Mouse (Mus musculus) forebrain, embryonic 14.5 days (tissue): ENCODE data around the gene Gimap5. TPM values are rescaled to one million over a fixed set of nuclear protein-coding genes. Genes with fewer than 3 reads are reported as not detected.

Source experiments
- ATAC-seq: fragments of 200-750 bp; cut with Nextera tagmentation; 2 replicates; pipeline ENCODE4 v1.8.0; 2017; ENCODE audit warnings: mild to moderate bottlenecking, moderate library complexity
- DNase-seq: peaks from one replicate; pipeline ENCODE4 v3.0.0-alpha.2; 2015; ENCODE audit warnings: low spot score
- H3K27ac ChIP-seq: fragments of 300-500 bp; sonication (generic); 2 replicates; pipeline ENCODE4 v1.5.1; 2014; ENCODE audit warnings: low read depth, mild to moderate bottlenecking, control low read depth, low read length, moderate library complexity
- H3K27me3 ChIP-seq: fragments of 300-500 bp; sonication (generic); replicated peaks from 2 replicates; pipeline ENCODE4 v1.6.1; 2014; ENCODE audit warnings: low read length, control low read depth, mixed read lengths; ENCODE audit not compliant: control insufficient read depth, insufficient read depth
- H3K36me3 ChIP-seq: fragments of 300-500 bp; sonication (generic); 2 replicates; pipeline ENCODE4 v1.6.1; 2014; ENCODE audit warnings: low read length, control low read depth; ENCODE audit not compliant: control insufficient read depth, insufficient read depth
- H3K4me1 ChIP-seq: fragments of 300-500 bp; sonication (generic); 2 replicates; pipeline ENCODE4 v1.6.1; 2014; ENCODE audit warnings: antibody characterized with exemption, low read length, control low read depth; ENCODE audit not compliant: control insufficient read depth, insufficient read depth
- H3K4me2 ChIP-seq: fragments of 300-500 bp; sonication (generic); 2 replicates; pipeline ENCODE4 v1.6.1; 2014; ENCODE audit warnings: mild to moderate bottlenecking, control low read depth, low read length
- H3K4me3 ChIP-seq: fragments of 300-500 bp; sonication (generic); 2 replicates; pipeline ENCODE4 v1.5.1; 2014; ENCODE audit warnings: low read depth, low read length, control low read depth
- H3K9ac ChIP-seq: fragments of 300-500 bp; sonication (generic); 2 replicates; pipeline ENCODE4 v1.6.1; 2014; ENCODE audit warnings: mild to moderate bottlenecking, low read length, control low read depth, moderate library complexity
- H3K9me3 ChIP-seq: fragments of 300-500 bp; sonication (generic); replicated peaks from 2 replicates; pipeline ENCODE4 v1.6.1; 2016; ENCODE audit warnings: low read length, control low read depth, mixed read lengths; ENCODE audit not compliant: control insufficient read depth
- WGBS: fragments of 180-500 bp; shearing (Covaris S2); extraction: QIAGEN DNeasy Blood & Tissue Kit; methylation state at CpG from one replicate; pipeline ENCODE4 v1.1.7; 2014; 5-methylcytosine and 5-hydroxymethylcytosine counted together
- polyA plus RNA-seq: library from polyadenylated mRNA; unstranded; fragments of >200 nt; fragmentation: Nextera tagmentation; extraction: Ambion mirVana; gene quantifications from 2 replicates; pipeline ENCODE4 v1.2.1, GENCODE M21; 2014

Gimap5 gene
- polyA plus RNA-seq, 1 experiment from 2014 or later = 1.5 TPM

DNA sequence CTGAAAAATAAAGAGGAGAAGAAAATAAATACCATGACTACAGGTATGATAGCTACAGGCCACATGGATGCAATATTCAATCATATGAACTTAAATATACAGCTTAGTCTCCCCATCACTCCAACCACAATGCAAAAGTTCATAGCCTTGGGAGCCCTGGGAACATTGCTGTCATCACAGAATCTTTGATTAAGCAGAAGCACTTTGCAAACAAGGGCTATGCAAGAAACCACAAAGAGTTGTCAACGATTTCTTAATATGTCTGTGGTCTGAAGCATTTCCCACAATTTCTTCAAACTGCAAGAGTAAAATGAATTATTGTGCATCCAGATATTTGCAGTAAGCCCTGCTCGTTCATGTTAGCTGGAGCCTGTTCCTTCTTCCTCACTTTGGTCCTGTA is 8.9 kb upstream of the Gimap5 start:
- H3K9me3 ChIP-seq = no peaks in the 10 kb centered on the region
- no peaks in the 10 kb centered on the region for H3K4me1 ChIP-seq
- H3K27ac ChIP-seq = no peak overlapping the region
- H3K36me3 ChIP-seq = no peaks in the 10 kb centered on the region
- H3K4me2 ChIP-seq = no peak overlapping the region
- 79% methylated on average over 2 of the region's 2 CpGs for WGBS
- no peak for ATAC-seq
- H3K4me3 ChIP-seq = no peak overlapping the region
- no peak for DNase-seq
- no peak overlapping the region for H3K9ac ChIP-seq
- H3K27me3 ChIP-seq = peaks cover 6% of the 10 kb centered on the region

DNA sequence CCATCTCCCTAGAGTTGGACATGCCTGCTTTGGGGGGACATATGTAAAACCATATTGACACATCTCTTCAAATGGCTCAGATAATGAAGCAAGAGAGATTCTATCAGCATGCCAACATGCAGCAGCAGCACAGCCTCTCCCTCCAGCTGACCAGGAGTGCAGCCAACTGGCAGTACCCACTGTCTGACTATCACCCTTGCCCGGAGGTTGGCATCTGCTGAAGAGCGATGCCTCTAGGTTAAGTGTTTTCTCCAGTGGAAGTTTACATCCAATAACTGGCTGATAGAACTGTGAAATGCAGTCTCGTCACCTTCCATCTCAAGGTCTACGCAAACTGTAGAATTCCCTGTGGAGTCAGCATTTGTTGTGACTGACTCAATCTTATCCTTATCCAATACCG is 8.3 kb upstream of the Gimap5 start:
- DNase-seq = no peak

DNA sequence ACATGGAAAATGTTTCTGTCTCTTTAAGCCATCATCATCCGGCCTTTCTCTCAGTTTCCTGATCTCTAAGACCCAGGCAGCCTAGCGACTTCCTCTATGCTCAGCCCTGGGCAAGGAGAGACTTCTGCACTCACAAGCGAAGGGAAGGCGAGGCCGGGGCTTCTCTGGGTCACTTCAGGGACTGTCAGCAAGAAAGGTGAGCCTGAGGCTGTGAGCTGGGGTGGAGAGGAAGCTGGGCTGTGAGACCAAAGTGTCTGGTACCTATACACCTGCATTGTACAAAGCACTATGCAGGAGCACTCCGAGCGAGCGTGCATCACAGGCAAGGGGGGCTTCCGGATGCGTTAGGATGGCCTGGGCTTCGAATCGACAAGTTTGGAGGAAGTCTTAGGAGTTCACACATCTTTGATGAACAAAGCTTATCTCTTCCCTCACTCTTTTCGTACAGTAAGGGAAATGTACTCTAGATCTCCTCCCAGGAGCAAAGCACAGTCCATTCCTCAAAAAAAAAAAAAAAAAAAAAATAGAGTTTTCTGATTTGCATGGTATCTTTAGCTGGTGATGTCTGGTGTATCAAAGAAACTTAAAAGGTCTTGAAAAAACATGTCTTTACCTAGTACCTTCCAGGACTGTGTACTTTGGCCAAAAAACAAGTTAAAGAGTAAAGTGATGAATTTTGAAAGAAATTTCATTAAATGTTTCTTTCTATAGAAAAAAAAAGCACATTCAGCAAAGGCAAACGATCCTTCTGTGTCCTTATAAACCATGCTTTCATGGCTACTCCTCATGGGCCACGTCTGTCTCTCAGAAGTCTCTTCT is 6.8 kb upstream of the Gimap5 start, which contains the start of gene Gimap1:
Gimap1 (plus strand) TSS at position 94 of the 819 bp plus-strand sequence.
- Histone ChIP-seq H3K4me3 (no peak within 1 kb of the TSS), H3K4me2 (no peak within 1 kb of the TSS), H3K4me1 (no peaks in the 10 kb centered on the region), H3K36me3 (no peaks in the 10 kb centered on the region), H3K9ac (no peak within 1 kb of the TSS), H3K9me3 (no peaks in the 10 kb centered on the region), H3K27me3 (peaks cover 21% of the 10 kb centered on the region), H3K27ac (no peak within 1 kb of the TSS)
- ATAC-seq (no peak), DNase-seq (no peak)
- WGBS = 86% methylated on average over 15 of the region's 15 CpGs

More for the DNA sequence above, 8.3 kb upstream of the Gimap5 start:
- no peaks in the 10 kb centered on the region for H3K36me3 ChIP-seq
- H3K9ac ChIP-seq = no peak overlapping the region
- no peak overlapping the region for H3K27ac ChIP-seq
- H3K4me2 ChIP-seq = no peak overlapping the region
- H3K4me3 ChIP-seq = no peak overlapping the region
- no peaks in the 10 kb centered on the region for H3K9me3 ChIP-seq
- no peak for ATAC-seq
- WGBS = 93% methylated on average over 5 of the region's 5 CpGs
- peaks cover 13% of the 10 kb centered on the region for H3K27me3 ChIP-seq
- H3K4me1 ChIP-seq = no peaks in the 10 kb centered on the region

DNA sequence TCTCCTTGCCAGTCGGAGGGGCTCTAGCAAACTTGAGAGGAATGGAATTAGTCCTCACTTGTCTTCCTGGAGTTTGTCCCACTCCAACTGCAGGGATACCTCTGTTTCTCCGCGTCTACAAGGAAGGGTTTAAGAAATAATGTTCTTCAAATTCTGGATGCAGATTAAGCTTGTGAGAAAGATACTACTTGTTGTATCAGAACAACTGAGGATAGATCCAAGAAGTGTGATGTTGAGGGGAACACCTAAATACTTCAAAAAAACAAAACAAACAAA is 6.3 kb upstream of the Gimap5 start:
- WGBS = 91% methylated on average over 3 of the region's 3 CpGs

DNA sequence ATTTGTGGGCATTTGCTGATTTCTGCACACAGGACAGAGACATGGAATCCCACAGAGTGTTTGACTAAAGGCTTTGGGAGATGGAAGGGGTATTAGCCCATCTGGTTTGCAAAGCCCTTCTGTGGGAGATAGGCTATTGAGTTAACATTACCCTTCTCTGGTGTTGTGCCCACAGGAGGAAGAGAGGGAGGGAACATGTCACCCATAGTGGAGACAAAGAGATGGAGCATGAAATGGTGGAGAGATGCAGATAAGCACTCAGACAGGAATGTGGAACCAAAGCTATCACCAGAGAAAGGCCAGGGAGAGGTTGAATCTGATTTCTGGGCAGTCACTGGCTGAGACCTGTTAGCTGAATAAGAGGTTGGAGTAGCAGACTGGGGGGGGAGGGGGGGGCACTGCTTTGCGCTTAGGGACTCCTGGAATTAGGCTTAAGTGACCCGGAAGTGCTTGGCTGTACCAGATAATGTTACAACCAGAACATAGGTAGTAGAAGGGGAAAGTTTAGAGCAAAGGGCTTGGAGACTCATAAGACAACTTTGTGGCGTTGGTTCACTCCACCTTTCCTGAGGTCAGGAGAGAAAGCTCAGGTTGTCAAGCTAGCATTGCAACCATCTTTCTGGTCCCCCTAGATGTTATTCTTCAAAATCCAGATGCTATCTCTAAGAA is 5.4 kb upstream of the Gimap5 start:
- ATAC-seq (no peak), DNase-seq (no peak)
- peaks cover 22% of the 10 kb centered on the region for H3K27me3 ChIP-seq
- no peak overlapping the region for H3K4me3 ChIP-seq
- no peaks in the 10 kb centered on the region for H3K4me1 ChIP-seq
- no peaks in the 10 kb centered on the region for H3K36me3 ChIP-seq
- no peak overlapping the region for H3K4me2 ChIP-seq
- 82% methylated on average over 3 of the region's 3 CpGs for whole genome bisulfite sequencing
- H3K27ac ChIP-seq = no peak overlapping the region
- H3K9ac ChIP-seq = no peak overlapping the region
- H3K9me3 ChIP-seq = no peaks in the 10 kb centered on the region

More for the DNA sequence above, 6.3 kb upstream of the Gimap5 start:
- H3K4me3 ChIP-seq = no peak overlapping the region
- ATAC-seq (no peak), DNase-seq (no peak)
- H3K27me3 ChIP-seq = peaks cover 22% of the 10 kb centered on the region
- no peak overlapping the region for H3K4me2 ChIP-seq
- no peaks in the 10 kb centered on the region for H3K36me3 ChIP-seq
- no peak overlapping the region for H3K9ac ChIP-seq
- H3K9me3 ChIP-seq = no peaks in the 10 kb centered on the region
- no peak overlapping the region for H3K27ac ChIP-seq
- no peaks in the 10 kb centered on the region for H3K4me1 ChIP-seq

DNA sequence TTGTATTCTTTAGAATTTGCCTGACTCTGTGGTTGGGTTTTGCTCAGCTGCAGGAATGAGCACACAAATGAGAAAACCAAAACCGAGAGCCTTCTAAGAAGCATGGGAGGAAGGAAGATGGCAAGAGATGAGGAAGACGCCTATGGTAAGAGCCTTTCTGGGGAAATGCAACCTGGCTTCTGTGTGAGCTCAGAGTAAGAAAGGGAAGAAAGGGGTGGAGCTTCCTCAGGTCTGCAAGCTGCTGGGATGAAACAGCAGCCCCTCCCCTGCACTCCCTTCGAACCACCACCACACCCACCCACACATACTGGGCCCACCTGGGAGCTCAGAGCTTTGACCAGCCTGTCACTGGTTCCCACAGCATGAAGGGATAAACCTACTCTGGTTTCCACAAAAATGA is 4.7 kb upstream of the Gimap5 start:
- no peaks in the 10 kb centered on the region for H3K9me3 ChIP-seq
- no peak overlapping the region for H3K27ac ChIP-seq
- no peaks in the 10 kb centered on the region for H3K36me3 ChIP-seq
- no peak overlapping the region for H3K9ac ChIP-seq
- H3K27me3 ChIP-seq = peaks cover 22% of the 10 kb centered on the region
- ATAC-seq (no peak), DNase-seq (no peak)
- no peak overlapping the region for H3K4me2 ChIP-seq
- no peak overlapping the region for H3K4me3 ChIP-seq
- no peaks in the 10 kb centered on the region for H3K4me1 ChIP-seq
- WGBS = 27% methylated on average over 3 of the region's 3 CpGs

DNA sequence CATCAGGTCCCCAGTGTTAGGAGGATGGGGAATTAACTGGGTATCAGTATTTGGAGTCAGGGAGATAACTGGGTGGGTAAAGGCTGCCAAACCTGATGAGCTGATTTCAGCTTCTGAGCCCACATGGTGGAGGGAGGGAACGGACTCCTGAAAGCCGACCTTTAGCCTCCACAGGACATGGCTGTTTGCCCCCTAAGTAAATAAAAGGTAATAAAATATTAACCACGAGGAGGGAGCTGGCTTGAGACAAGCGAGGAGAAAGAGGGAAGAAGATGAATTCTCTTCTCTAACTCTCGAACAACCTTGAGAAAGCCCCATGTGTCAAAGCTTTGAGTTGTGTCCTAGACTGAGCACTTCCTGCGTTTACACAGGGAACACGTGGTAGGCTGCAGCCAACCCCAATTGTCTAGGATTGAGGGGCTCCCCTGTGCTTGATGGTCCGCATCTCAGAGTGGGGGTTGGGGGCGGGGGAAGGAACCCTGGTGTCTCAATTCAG is 4.2 kb upstream of the Gimap5 start:
- H3K36me3 ChIP-seq = no peaks in the 10 kb centered on the region
- no peak overlapping the region for H3K27ac ChIP-seq
- no peaks in the 10 kb centered on the region for H3K4me1 ChIP-seq
- H3K9me3 ChIP-seq = no peaks in the 10 kb centered on the region
- 40% methylated on average over 9 of the region's 9 CpGs for WGBS
- peak overlapping the region; percentile 64; the same call in 1 of the 2 replicates for H3K4me2 ChIP-seq
- no peak for ATAC-seq
- H3K9ac ChIP-seq = no peak overlapping the region
- no peak for DNase-seq
- H3K4me3 ChIP-seq = no peak overlapping the region
- H3K27me3 ChIP-seq = peaks cover 22% of the 10 kb centered on the region

DNA sequence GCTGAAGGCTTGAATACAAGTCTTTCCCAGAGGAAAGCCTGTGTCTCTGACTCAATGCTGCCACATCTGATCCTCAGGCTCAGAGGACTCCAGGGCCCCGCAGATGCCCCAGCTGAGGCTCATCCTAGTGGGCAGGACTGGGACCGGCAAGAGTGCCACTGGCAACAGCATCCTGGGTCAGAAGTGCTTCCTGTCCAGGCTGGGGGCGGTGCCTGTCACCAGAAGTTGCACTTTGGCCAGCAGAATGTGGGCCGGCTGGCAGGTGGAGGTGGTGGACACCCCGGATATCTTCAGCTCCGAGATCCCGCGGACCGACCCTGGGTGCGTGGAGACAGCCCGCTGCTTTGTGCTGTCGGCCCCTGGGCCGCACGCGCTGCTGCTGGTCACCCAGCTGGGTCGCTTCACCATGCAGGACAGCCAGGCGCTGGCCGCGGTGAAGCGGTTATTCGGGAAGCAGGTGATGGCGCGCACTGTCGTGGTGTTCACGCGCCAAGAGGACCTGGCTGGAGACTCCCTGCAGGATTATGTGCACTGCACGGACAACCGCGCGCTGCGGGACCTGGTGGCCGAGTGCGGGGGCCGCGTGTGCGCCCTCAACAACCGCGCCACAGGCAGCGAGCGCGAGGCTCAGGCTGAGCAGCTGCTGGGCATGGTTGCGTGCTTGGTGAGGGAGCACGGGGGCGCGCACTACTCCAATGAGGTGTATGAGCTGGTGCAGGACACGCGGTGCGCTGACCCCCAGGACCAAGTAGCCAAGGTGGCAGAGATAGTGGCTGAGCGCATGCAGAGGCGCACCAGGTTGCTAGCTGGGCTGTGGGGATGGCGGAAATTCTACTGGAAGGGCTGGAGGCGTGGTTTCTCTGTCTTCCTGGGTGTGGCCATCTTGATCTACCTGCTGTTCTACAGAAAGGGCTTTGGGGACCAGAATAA is 3.3 kb upstream of the Gimap5 start:
- Histone ChIP-seq H3K4me2 (peak overlapping the region; percentile 64), H3K27ac (no peak overlapping the region), H3K9me3 (no peaks in the 10 kb centered on the region), H3K36me3 (no peaks in the 10 kb centered on the region), H3K4me3 (peak overlapping the region; percentile 41), H3K4me1 (no peaks in the 10 kb centered on the region), H3K27me3 (peaks cover 22% of the 10 kb centered on the region), H3K9ac (peak overlapping the region; percentile 54)
- under 1% methylated on average over 52 of the region's 52 CpGs for WGBS
- ATAC-seq (peak; percentile 60; the same call in 1 of the 2 replicates), DNase-seq (no peak)
